Mouse (Mus musculus): ENCODE results near the gene Iqck.

DNA sequence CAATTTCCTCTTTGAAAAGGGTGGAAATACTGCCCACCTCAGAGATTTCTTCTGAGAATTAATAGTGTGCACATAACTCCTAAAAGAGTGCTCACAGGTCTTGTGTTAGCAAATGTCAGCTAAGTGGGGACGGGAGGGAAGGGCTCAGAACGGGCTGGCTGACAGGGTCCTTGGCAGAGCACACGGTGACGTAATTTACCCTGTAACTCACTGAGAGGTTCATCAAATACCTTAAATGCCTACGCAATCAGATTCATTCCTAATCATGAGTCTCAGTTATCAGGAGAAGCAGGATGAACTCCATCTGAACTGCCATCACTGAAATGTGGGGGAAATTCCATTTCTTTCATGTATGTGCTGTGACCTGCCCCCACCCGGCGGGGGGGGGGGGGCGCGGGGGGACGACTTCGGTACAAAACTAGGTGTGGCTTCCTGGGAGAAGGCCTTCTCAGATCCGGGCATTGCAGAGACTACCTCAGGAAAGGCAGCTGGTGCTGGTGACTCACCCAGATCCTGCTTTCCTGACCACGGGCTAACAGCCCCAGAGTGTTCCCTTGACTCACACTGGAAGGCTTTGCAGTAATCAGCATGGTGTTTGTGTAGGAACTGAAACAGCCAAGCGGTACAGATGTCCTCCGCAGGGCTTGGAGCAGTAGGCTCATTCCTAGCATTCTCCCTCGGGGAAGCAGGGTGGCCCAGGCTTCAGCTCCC is 74.2 kb downstream of the Iqck start:
- TF ChIP-seq ZNF384 (IDR thresholded peaks at IDR 0.05; ENCODE audit: low read depth, low read length) = no peak
- no peak for TF ChIP-seq ZC3H11A (IDR thresholded peaks at IDR 0.05; ENCODE audit: borderline replicate concordance, low read depth, low read length)

All from ES-E14 (cell line).